Mouse (Mus musculus) layer of hippocampus, postnatal 10 days (tissue): ENCODE measurements around the gene Kif17. TPM values are rescaled to one million over a fixed set of nuclear protein-coding genes. Genes with fewer than 3 reads are reported as not detected.

ENCODE experiments used
- DNase-seq, 2 experiments: peaks; one replicate each; pipeline ENCODE4 v3.0.0; 2021; ENCODE audit warnings: low spot score in 2 of 2
- total RNA-seq, 2 experiments: library from RNA; stranded (reverse); gene quantifications; 2 replicates each; pipeline ENCODE4 v1.2.3; 2021

Kif17 gene
- total RNA-seq, 2 experiments from 2014 or later, result 12.5 to 12.7 TPM

GRCm38 (mm10) chr4:138259482-138259881, 9.2 kb downstream of the Kif17 start:
- DNase-seq, result no peak

GRCm38 (mm10) chr4:138261843-138262681, 11.8 kb downstream of the Kif17 start:
- peak; percentile 92 to 94 for DNase-seq

GRCm38 (mm10) chr4:138267869-138268268, 17.6 kb downstream of the Kif17 start:
- DNase-seq, result no peak

- peak; percentile 28 to 39 for DNase-seq
Observed at GRCm38 (mm10) chr4:138272011-138272997, 22.1 kb downstream of the Kif17 start.

- DNase-seq, result no peak
Observed at GRCm38 (mm10) chr4:138278346-138278745, 28.1 kb downstream of the Kif17 start.

GRCm38 (mm10) chr4:138282834-138283233, 32.6 kb downstream of the Kif17 start:
- peak; percentile 70 to 72 for DNase-seq

GRCm38 (mm10) chr4:138286411-138286810, 36.2 kb downstream of the Kif17 start:
- no peak for DNase-seq

GRCm38 (mm10) chr4:138288691-138289090, 38.5 kb downstream of the Kif17 start:
- DNase-seq, result no peak

- no peak for DNase-seq
Observed at GRCm38 (mm10) chr4:138292028-138292427, 41.8 kb downstream of the Kif17 start.

GRCm38 (mm10) chr4:138293261-138293948, 43.2 kb downstream of the Kif17 start:
- no peak for DNase-seq

GRCm38 (mm10) chr4:138293949-138294550, 43.8 kb downstream of the Kif17 start:
- DNase-seq, result no peak

GRCm38 (mm10) chr4:138301271-138301780, 51.1 kb downstream of the Kif17 start:
- DNase-seq, result no peak

GRCm38 (mm10) chr4:138303011-138303410, 52.8 kb downstream of the Kif17 start:
- no peak for DNase-seq

GRCm38 (mm10) chr4:138303742-138304141, 53.5 kb downstream of the Kif17 start:
- no peak for DNase-seq

GRCm38 (mm10) chr4:138304340-138305104, 54.3 kb downstream of the Kif17 start, which contains the start of gene Ddost:
Gene Ddost (plus strand): TSS chr4:138304730.
- DNase-seq, result peak; percentile 97 to 98

GRCm38 (mm10) chr4:138307025-138307424, 56.8 kb downstream of the Kif17 start:
- DNase-seq, result no peak

GRCm38 (mm10) chr4:138307739-138308138, 57.5 kb downstream of the Kif17 start:
- peak in 1 of 2 experiments; percentile 41 for DNase-seq

GRCm38 (mm10) chr4:138310311-138310910, 60.2 kb downstream of the Kif17 start:
- no peak for DNase-seq

GRCm38 (mm10) chr4:138311595-138311994, 61.4 kb downstream of the Kif17 start:
- DNase-seq, result peak in 1 of 2 experiments; percentile 59
